Mouse (Mus musculus) frontal cortex, postnatal 10 days (tissue): ENCODE results near the gene Fam83b.

Experiments used
- DNase-seq, 2 experiments: peaks; one replicate each; pipeline ENCODE4 v3.0.0; 2022; ENCODE audit warnings: low spot score in 2 of 2, mixed read lengths in 1 of 2

Fam83b gene

GRCm38 (mm10) chr9:76566515-76567280 lies at the start of gene Fam83b:
TSS of gene Fam83b (minus strand) at chr9:76567116.
- no peak for DNase-seq

GRCm38 (mm10) chr9:76614165-76614564 lies 47.2 kb upstream of the Fam83b start:
- DNase-seq = no peak

GRCm38 (mm10) chr9:76603744-76604143 lies 36.8 kb upstream of the Fam83b start:
- DNase-seq = no peak

DNA sequence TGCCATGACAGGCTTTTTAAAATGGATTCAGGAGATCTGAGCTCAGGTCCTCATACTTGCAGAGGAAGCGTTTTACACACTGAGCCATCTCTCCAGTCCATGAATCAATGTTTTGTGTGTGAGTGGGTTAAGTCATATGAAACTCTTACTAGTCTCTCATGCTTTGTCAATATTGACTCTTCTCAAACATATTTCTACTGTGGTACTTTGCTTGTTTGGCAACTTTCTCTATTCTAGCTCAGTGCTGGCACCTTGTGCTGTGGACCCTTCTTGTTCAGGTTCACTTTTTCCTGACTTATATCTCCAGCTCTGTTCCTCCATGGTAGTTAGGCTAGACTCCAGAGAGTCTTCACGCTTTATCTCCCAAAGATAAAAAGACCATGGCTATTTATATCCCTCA lies 36.0 kb upstream of the Fam83b start:
- no peak for DNase-seq

- DNase-seq = no peak
Measured at GRCm38 (mm10) chr9:76597395-76597794, 30.5 kb upstream of the Fam83b start.

- DNase-seq = no peak
Measured at GRCm38 (mm10) chr9:76593841-76594240, 26.9 kb upstream of the Fam83b start.

- DNase-seq = no peak
Measured at GRCm38 (mm10) chr9:76583943-76584342, 17.0 kb upstream of the Fam83b start.

DNA sequence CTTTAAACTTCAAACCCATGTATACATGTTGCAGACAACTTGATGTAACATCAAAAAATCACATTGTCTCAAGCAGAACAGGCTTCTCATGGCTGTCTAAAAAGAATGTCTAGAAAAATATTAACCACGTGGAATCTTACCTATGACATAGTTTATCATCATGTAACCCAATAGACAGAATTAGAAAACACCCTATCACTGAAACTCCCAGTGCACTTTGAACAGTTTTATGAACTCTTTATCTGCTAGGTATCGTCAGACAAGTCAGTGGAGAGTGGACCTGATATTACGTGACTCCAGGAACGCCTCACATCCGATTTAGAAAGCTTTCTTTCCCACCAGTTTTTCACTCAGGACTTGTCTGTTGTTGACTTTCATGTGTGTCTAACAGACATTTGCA lies 15.1 kb upstream of the Fam83b start:
- DNase-seq = no peak

- DNase-seq = no peak
Measured at GRCm38 (mm10) chr9:76567281-76567655, 352 bp upstream of the Fam83b start.

- no peak for DNase-seq
Measured at GRCm38 (mm10) chr9:76565656-76566055, 1.3 kb downstream of the Fam83b start.

DNA sequence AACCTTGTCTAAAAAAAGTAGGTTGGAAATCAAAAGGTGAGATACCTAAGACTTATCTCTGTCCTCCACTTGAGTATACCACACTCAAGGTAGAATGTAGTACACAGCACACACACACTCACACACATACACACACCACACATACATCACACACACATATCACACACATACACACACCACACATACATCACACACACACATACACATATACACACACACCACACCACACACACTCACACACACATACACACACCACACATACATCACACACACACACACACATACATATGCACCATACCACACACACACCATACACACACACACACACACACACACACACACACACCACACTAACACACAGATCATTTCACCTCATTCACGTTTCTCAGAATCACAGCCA lies 2.8 kb downstream of the Fam83b start:
- DNase-seq = no peak

GRCm38 (mm10) chr9:76562794-76563193 lies 4.1 kb downstream of the Fam83b start:
- no peak for DNase-seq

DNA sequence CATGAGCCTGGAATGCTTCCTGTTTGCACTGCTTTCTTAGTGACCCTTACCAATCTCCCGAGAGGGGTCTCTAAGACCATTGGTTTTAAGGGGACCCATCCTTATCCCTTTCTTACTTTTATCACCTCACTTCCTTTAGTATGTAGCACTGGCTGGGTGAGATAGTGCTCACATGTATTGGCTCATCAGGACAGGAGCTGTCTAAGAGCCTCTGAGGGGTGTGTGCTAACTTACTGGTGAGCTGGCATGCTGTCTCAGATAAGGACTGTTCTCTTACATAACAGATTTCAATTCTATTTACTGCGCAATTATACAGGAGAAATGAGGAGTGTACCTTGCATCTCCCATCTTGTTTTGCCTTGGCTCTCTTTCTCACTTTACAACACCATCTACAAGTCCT lies 7.7 kb downstream of the Fam83b start:
- no peak for DNase-seq

GRCm38 (mm10) chr9:76553758-76554157 lies 13.2 kb downstream of the Fam83b start:
- no peak for DNase-seq

DNA sequence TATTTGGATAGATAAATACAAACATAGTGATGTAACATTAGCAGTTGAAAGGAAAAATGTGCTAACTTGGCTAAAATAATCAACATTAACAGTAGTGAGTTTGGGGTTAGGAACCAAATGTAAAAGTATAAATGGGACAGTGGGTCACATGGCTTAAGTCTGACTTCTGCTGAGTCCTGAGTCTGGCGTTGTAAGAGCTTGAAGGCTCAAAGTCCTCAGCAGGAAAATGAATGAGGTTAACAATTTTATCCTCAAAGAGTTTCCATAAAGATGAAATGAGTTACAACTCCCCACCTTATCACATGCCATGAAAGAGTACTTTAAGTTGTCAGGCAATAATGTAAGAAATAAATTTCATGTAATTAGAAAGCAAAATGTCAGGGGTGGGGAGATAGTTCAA lies 13.8 kb downstream of the Fam83b start:
- no peak for DNase-seq

GRCm38 (mm10) chr9:76546714-76547113 lies 20.2 kb downstream of the Fam83b start:
- peak in 1 of 2 experiments; percentile 11 for DNase-seq

DNA sequence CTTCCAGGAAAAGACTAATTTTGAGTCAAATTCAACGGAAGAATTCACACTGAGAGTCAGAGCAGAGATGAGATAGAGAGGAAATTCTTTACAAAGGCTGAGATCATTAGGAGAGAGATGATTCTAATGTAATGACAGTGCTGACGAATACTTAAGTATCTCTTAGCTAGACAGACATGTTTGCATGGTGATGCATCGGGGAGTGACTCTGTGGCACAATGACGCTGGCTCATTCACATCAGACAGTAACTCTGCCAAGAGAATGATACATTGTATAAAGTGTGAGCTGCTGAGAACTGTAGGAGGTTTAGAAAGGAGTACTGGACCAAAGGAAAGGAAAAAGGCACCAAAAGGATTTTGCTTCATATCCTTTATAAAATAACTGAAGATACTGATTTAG lies 26.2 kb downstream of the Fam83b start:
- no peak for DNase-seq

DNA sequence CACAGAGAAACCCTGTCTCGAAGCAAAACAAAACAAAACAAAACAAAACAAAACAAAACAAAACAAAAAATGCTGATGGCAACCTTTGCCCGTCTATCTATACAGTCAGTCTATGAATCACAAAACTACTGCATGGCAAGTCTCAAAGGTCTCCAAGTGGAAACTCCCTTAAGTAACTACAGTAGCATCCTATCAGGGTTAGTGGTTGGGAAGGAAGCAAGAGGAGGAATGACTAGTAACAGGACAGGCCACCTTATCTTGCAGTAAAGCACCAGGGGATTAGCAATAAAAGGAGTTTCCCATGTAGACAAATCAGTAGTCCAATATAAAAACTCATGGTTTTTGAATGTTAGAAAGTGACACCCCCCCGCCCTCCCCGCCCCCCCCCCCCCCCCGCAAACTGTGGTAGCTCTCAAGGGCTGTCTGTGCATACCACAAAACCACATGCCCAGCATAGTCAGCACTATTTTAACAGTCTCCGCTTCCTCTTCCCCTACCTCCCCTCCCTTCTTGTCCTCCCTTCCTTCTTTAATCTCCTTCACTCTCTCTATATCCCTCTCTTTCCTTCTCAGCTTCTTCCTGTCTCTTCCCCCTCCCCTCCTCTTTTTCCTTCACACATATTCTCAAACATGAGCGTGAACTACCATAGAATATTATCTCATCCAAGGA lies 26.8 kb downstream of the Fam83b start:
- no peak for DNase-seq

- DNase-seq = no peak
Measured at GRCm38 (mm10) chr9:76539271-76539670, 27.6 kb downstream of the Fam83b start.

DNA sequence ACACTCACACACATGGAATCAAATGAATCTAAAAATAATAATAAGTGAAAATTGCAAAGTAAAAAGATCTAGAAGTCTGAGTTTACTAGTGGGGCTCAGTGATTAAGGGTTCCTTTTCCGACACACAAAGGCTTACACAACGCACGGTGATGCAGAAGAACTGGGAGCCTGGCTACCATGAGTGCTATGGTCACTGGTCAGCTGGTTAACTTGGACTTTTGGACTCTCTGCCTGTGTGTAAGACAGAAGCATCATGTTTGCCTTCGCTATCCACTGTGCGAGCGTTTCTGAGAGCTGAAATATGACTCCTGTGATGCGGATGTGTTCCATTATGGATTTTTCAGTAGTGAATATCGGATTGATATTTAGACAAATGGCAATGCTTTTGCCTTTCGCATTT lies 30.9 kb downstream of the Fam83b start:
- no peak for DNase-seq

GRCm38 (mm10) chr9:76532403-76532802 lies 34.5 kb downstream of the Fam83b start:
- DNase-seq = no peak

DNA sequence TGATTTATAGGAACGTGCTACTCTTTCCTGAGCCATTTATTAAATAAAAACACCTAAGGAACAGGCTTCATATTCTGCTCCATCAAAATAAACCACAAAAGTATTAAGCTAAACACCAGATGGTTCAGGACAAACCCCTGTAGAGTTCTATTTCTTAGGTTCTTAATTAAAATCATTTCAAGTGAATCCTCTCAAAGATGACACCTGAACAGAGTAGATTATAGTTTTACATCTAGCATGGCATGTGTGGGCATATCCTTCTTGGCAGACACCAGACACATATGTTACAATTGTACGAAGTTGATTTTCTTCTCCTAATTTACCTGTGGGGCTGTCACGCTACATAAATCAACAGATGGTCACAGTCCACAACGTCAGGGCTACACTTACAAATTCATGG lies 35.5 kb downstream of the Fam83b start:
- DNase-seq = no peak

DNA sequence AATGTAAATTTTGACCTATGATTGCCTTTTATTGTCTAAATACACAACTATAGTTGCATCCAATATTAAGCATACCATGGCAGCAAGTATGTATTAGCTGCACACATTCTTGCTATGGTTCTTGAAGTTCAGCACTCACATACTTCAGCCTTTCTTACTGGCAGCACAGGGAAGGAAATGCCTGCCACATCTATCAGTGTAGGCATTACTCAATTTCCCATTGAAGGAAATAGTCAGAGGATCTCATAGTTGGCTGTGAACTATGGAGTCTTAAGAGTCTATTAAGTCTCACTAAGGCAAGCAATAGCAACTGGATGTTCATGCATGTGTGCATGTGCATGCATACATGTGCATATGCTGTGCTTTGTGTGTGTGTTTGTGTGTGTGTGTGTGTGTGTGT lies 41.3 kb downstream of the Fam83b start:
- DNase-seq = no peak

DNA sequence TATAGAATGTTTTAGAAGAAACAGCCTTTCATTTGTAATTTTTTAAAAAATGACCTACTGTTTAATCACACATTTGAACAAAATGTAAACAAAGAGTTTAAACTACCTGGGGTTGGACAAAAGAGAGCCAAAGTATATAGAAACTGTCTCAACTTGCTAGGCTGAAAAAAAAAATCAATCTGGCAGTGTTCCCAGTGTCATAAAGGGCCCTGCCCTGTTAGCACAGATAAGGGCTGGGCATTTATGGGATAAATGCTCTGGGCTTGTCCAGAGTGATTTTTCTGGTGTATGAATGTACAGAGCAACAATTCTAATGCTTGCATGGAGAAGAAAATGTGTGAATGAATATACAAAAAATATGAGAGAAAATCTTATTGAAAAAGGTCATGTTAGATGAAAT lies 43.8 kb downstream of the Fam83b start:
- no peak for DNase-seq
